Mouse (Mus musculus): Measurements from ENCODE around the gene Cttn. TPM values are rescaled to one million over a fixed set of nuclear protein-coding genes. Genes with fewer than 3 reads are reported as not detected.

Gene Cttn
- polyA plus RNA-seq (2015; fragmentation: Nextera tagmentation; extraction: Ambion mirVana), result 164 and 169 TPM in 2 replicates

DNA sequence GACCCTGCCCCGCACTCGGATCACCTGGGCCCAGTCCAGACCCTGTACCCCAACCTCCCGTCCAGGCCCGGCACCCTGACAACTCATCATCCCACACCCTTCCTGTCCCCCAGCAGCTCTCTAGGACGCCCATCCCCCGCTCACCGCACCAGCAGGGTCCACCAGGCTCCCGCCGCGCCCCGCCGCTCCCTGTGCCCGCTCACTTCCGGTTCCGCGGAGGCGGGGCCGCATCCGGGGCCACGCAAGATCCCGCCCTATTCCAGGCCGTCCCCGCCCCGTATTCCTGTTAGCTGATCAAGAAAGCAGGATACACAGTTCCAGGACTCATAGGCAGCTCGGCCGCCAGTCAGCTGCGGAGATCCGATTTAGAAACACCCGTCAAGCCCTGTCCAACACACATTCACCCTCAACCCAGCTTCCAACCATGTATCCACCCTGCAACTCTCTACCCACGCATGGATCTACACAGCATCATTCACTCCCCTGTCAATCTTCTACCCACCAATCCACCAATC, at the start of gene Cttn:
TSS of gene Cttn (minus strand) at position 465 of the 515 bp plus-strand sequence.
- Histone ChIP-seq H3K9me3 (no peaks in the 10 kb centered on the region), H3K4me2 (peak within 1 kb of the TSS; percentile 71), H3K4me1 (peaks cover 19% of the 10 kb centered on the region), H3K36me3 (peaks cover 2% of the 10 kb centered on the region; the same call in 1 of the 2 replicates), H3K27ac (peak within 1 kb of the TSS; percentile 91), H3K4me3 (replicated peaks) (peak within 1 kb of the TSS; percentile 95), H3K27me3 (replicated peaks) (no peaks in the 10 kb centered on the region), H3K9ac (peak within 1 kb of the TSS; percentile 96)
- WGBS, result 2% methylated on average over 30 of the region's 30 CpGs
- ATAC-seq (ENCODE audit: insufficient read depth, low FRiP score, low read depth), result peak; percentile 93

DNA sequence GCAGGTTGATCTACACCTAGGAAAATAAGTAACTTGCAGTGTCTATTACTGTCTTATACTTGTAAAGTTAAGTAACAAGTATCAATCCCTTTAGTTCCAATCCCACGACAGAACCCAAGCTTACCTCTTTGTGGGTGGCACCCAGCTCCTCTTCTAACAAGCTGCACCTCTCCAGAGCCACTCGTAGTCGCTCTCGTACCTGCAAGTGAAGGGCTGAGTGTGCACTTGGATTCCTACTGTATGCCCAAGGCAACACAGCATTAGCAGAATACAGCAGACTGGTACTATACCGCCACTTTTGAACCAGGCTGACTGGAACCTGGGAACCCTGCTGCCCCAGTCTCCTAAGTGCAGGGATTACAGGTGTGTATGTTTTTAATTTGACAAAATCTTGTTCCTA, 49.0 kb upstream of the Cttn start:
- ATAC-seq (ENCODE audit: insufficient read depth, low FRiP score, low read depth), result no peak
- no peaks in the 10 kb centered on the region for H3K9me3 ChIP-seq
- no peak overlapping the region for H3K9ac ChIP-seq
- no peaks in the 10 kb centered on the region for H3K27me3 ChIP-seq (replicated peaks)
- H3K36me3 ChIP-seq, result peaks cover 23% of the 10 kb centered on the region
- no peak overlapping the region for H3K27ac ChIP-seq
- no peak overlapping the region for H3K4me3 ChIP-seq (replicated peaks)
- WGBS, result 91% methylated on average over 5 of the region's 5 CpGs
- H3K4me1 ChIP-seq, result no peaks in the 10 kb centered on the region
- no peak overlapping the region for H3K4me2 ChIP-seq

DNA sequence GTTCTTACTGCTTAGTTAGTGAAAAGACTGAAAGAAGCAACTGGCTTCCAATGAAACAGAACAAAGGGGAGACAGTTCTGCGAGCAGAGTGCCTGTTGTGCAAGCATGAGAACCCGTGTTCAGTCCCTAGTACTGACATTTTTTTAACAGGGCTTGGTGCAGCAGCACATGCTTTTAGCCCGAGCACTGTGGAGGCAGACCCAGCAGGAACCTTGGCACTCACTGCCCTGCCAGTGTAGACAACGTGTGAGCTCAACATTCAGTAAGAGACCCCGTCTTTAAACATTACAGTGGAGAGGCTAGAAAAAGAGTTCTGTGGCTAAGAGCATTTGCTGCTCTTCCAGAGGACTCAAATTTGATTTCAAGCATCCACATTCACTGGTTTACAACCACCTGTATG, 45.9 kb upstream of the Cttn start:
- Histone ChIP-seq H3K36me3 (peaks cover 48% of the 10 kb centered on the region), H3K4me2 (no peak overlapping the region)
- 81% methylated on average over 5 of the region's 5 CpGs for WGBS

DNA sequence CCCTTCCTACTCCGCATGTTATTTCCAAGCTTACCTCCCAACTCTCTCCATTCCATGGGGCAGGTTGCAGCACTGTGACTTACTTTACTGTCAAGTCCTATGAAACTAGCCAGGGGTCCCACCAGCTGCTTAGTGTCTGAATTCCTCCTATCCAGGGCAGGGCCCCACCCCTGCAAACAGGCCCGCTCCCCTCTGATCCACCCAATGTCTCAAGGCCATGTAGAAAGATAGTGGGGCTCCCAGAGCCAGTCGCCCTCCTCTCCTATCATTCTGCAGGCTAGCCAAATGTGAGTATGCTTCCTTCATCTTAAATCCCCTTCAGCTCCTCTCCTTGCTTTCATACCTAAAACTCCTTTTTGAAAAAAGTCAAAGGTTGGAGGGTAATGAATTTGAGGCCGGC, 38.3 kb upstream of the Cttn start:
- no peaks in the 10 kb centered on the region for H3K4me1 ChIP-seq
- H3K27ac ChIP-seq, result no peak overlapping the region
- H3K4me3 ChIP-seq (replicated peaks), result no peak overlapping the region
- H3K27me3 ChIP-seq (replicated peaks), result no peaks in the 10 kb centered on the region
- H3K9me3 ChIP-seq, result no peaks in the 10 kb centered on the region
- H3K4me2 ChIP-seq, result no peak overlapping the region
- H3K9ac ChIP-seq, result no peak overlapping the region
- H3K36me3 ChIP-seq, result peaks cover 57% of the 10 kb centered on the region
- 89% methylated on average over 4 of the region's 4 CpGs for WGBS
- no peak for ATAC-seq (ENCODE audit: insufficient read depth, low FRiP score, low read depth)

More for the DNA sequence above, 45.9 kb upstream of the Cttn start:
- no peak overlapping the region for H3K9ac ChIP-seq
- no peak overlapping the region for H3K4me3 ChIP-seq (replicated peaks)
- H3K4me1 ChIP-seq, result no peaks in the 10 kb centered on the region
- H3K27me3 ChIP-seq (replicated peaks), result no peaks in the 10 kb centered on the region
- ATAC-seq (ENCODE audit: insufficient read depth, low FRiP score, low read depth), result no peak
- no peak overlapping the region for H3K27ac ChIP-seq
- no peaks in the 10 kb centered on the region for H3K9me3 ChIP-seq

DNA sequence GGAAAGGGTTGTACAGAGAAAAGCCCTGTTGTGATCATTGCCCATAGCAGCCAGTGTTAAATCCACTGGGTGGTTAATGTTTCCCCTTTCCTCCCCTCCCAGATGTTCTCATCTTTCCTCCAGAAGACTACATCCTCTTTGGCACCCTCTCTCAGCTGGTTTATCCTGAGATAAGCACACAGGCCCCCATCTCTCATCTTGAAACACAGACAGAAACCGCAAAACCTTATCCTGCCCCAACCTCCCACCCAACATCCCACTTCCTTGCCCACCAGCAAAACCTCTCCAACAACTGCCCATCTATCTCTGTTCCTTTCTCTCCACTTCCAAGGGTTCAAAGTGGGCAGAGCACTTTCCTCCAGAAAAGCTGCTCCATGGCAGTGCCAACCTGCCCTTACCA, 36.0 kb upstream of the Cttn start:
- no peak overlapping the region for H3K27ac ChIP-seq
- no peak overlapping the region for H3K9ac ChIP-seq
- H3K9me3 ChIP-seq, result no peaks in the 10 kb centered on the region
- 85% methylated on average over 1 of the region's 1 CpGs for WGBS
- H3K36me3 ChIP-seq, result peaks cover 43% of the 10 kb centered on the region
- no peak overlapping the region for H3K4me3 ChIP-seq (replicated peaks)
- ATAC-seq (ENCODE audit: insufficient read depth, low FRiP score, low read depth), result no peak
- no peaks in the 10 kb centered on the region for H3K4me1 ChIP-seq
- H3K27me3 ChIP-seq (replicated peaks), result no peaks in the 10 kb centered on the region
- H3K4me2 ChIP-seq, result no peak overlapping the region

DNA sequence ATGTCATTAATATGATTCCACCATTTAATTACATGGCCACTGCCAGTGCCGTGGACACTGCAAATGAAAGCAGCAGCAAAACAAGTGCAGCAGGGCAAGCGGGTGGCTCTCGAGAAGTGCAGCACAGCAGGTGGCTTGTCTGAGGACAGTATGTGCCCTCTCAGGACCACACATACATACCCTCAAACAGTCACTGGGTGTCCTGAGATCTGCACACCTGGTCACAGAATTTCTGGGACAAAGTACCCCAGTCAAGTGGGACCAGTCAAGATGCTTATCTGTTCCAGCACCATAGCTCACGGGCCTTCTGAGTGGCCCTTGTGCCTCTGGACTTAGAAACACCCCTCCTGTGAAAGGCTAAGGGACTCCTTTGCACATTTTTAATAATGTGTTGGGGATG, 33.1 kb upstream of the Cttn start:
- Histone ChIP-seq H3K4me3 (replicated peaks) (no peak overlapping the region), H3K27me3 (replicated peaks) (no peaks in the 10 kb centered on the region), H3K27ac (no peak overlapping the region), H3K9me3 (no peaks in the 10 kb centered on the region), H3K36me3 (peaks cover 30% of the 10 kb centered on the region), H3K4me2 (no peak overlapping the region), H3K4me1 (no peaks in the 10 kb centered on the region), H3K9ac (no peak overlapping the region)
- WGBS, result 85% methylated on average over 4 of the region's 4 CpGs
- no peak for ATAC-seq (ENCODE audit: insufficient read depth, low FRiP score, low read depth)

DNA sequence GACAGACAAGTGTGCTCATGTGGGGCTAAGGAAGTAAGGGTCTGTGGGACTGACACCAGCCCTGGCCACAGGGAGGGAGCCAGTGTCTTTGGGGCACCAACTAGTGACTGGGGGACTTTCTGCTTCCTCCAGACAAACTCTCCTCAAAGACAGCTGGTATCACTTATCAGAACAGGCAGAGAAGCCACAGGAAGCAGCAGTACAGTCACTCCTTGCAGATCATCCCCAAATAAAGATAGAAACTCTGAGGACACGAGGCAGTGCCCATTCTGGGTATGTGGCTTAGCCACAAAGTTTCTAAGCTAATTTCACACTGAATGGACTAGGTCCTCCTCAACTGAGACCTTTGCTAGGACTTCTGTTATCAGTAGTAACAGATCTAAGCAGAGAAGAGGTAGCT, 22.1 kb upstream of the Cttn start:
- no peak overlapping the region for H3K27ac ChIP-seq

DNA sequence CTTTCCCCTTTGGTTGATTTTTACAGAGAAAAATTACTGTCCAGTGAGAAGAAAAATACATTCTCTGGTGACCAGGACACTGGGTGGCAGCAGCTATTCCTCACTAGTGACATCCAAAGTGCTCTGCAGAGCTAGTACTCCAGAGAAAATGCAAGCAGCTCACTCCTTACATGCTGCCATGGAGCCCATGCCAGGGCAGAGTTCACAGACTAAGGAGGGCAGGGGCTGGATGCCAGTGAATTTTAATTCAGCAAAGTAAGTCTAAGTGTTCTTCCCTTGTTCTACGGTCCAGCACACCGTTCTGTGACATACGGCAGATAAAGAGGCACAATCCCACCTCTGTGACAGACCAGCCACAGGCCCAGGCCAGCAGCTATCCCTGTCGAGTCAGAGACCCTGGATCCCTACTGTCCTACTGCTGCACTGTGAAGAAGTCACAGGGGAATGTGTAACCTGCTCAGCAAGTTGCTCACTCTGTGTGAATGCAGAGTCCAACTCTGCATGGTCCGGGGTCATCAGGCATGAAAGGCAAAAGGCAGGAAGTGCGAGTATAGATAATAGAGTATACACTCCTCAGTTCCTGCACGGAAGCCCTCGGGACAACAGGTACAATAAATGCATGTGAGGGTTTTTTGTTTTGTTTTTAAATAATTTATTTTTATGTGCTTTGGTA, 19.5 kb upstream of the Cttn start:
- H3K4me2 ChIP-seq, result no peak overlapping the region
- no peak for ATAC-seq (ENCODE audit: insufficient read depth, low FRiP score, low read depth)
- H3K36me3 ChIP-seq, result peaks cover 41% of the 10 kb centered on the region
- 85% methylated on average over 8 of the region's 8 CpGs for WGBS
- no peaks in the 10 kb centered on the region for H3K9me3 ChIP-seq
- H3K4me3 ChIP-seq (replicated peaks), result no peak overlapping the region
- no peak overlapping the region for H3K27ac ChIP-seq
- no peaks in the 10 kb centered on the region for H3K27me3 ChIP-seq (replicated peaks)
- no peak overlapping the region for H3K9ac ChIP-seq
- H3K4me1 ChIP-seq, result no peaks in the 10 kb centered on the region

More for the DNA sequence above, 22.1 kb upstream of the Cttn start:
- Histone ChIP-seq H3K36me3 (peaks cover 54% of the 10 kb centered on the region), H3K27me3 (replicated peaks) (no peaks in the 10 kb centered on the region), H3K4me1 (no peaks in the 10 kb centered on the region), H3K4me3 (replicated peaks) (no peak overlapping the region), H3K9me3 (no peaks in the 10 kb centered on the region), H3K4me2 (no peak overlapping the region), H3K9ac (no peak overlapping the region)
- WGBS, result 67% methylated on average over 1 of the region's 1 CpGs
- ATAC-seq (ENCODE audit: insufficient read depth, low FRiP score, low read depth), result no peak

DNA sequence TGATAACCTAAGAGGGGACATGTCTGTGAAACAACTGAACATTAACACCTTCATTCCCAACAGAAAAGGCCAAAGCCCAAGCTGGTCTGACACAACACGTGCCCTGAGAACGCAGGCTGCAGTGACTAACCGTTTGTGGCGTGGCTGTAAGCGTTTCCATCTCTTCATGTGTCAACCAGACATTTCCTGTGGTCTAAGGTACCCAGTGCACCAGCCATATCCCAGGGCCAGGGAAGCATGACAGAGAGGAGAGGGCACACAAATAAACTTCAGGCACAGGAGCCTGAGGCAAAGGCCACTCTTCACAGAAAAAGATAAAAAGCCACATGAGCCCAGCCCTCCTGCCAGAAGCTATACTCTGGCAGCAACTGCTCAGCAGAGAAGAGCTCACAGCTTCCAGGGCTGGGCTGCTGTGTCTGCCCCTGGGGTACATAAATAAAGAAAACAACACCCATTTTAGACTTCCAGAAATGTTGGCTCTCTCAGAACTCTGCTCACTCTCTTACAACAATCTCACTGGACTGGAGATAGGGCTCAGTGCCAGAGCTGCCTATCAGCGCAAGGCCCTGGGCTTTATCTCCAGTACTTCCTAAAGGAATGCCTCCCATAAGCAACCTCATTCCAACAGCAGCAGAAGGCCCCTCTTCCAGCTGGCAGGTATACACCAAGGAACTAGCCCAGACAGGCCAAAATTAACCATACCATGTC, 18.4 kb upstream of the Cttn start:
- no peak overlapping the region for H3K27ac ChIP-seq
- H3K4me1 ChIP-seq, result no peaks in the 10 kb centered on the region

DNA sequence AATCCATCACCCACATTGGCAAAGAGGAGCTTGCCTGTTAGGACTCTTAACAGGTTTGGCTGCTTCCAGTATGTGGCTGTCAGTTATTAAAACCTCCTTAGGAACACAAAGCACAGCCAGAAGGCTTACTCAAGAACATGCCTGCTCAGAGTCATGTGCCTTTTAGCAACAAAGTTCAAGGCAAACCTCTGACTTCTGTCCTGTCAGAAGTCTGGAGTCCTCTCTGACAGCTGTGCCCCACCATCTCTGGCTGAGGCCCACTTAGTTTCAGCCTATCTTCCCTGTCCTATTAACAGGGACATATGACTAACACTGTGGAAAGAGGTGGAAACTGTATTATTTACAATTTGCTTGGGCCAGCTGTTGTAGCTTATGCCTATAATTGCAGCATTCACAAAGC, 9.5 kb upstream of the Cttn start:
- no peak for ATAC-seq (ENCODE audit: insufficient read depth, low FRiP score, low read depth)
- H3K9me3 ChIP-seq, result no peaks in the 10 kb centered on the region
- H3K36me3 ChIP-seq, result peaks cover 59% of the 10 kb centered on the region
- H3K9ac ChIP-seq, result no peak overlapping the region
- H3K4me2 ChIP-seq, result no peak overlapping the region
- H3K4me1 ChIP-seq, result no peaks in the 10 kb centered on the region
- H3K27me3 ChIP-seq (replicated peaks), result no peaks in the 10 kb centered on the region
- H3K4me3 ChIP-seq (replicated peaks), result no peak overlapping the region
- H3K27ac ChIP-seq, result no peak overlapping the region

More for the DNA sequence above, 18.4 kb upstream of the Cttn start:
- Histone ChIP-seq H3K27me3 (replicated peaks) (no peaks in the 10 kb centered on the region), H3K36me3 (peaks cover 47% of the 10 kb centered on the region), H3K4me3 (replicated peaks) (no peak overlapping the region), H3K9me3 (no peaks in the 10 kb centered on the region), H3K4me2 (no peak overlapping the region), H3K9ac (no peak overlapping the region)
- peak; percentile 56 for ATAC-seq (ENCODE audit: insufficient read depth, low FRiP score, low read depth)
- WGBS, result 79% methylated on average over 6 of the region's 6 CpGs

DNA sequence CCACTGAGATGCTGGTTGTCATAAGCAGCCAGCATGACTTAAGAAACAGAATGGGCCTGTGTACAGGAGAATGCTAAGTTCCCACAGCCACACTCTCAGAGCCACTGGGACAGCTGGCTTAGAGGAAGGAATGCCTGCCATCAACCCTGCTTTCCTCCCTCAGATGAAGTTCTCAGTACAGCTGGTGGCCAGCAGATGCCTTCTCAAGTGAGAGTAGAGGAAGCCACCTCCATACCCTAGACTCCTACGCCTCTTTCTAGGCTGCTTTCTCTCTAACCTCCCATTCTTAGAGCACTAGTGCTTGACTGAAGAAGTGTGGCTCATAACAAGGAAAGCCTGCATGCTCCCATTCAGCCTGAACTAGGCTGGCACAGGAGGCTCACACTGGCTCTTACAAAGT, 8.8 kb upstream of the Cttn start:
- no peak for ATAC-seq (ENCODE audit: insufficient read depth, low FRiP score, low read depth)
- Histone ChIP-seq H3K4me1 (no peaks in the 10 kb centered on the region), H3K4me2 (no peak overlapping the region), H3K36me3 (peaks cover 55% of the 10 kb centered on the region), H3K27me3 (replicated peaks) (no peaks in the 10 kb centered on the region), H3K9ac (no peak overlapping the region), H3K4me3 (replicated peaks) (no peak overlapping the region), H3K27ac (no peak overlapping the region), H3K9me3 (no peaks in the 10 kb centered on the region)
- WGBS, result 97% methylated on average over 1 of the region's 1 CpGs

DNA sequence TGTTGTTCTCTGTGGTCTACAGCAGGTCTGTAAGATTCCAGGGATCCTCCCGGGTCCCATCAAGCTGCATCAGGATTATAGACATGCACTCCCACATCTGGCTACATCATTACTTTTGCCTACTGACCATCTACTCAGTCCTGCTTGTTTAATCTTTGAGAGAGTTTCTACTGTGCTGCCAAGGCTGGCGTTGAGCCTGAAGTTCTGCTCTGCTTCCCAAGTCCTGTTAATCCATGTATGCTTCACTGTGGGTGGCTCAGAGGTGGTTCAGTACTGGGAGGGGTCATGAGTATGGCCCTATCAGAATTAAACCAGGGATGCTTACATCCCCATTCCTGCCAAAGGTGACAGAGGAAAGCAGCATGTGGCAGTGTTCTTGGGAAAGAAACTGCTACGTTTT, 4.9 kb upstream of the Cttn start:
- no peaks in the 10 kb centered on the region for H3K9me3 ChIP-seq
- no peak overlapping the region for H3K9ac ChIP-seq
- no peak overlapping the region for H3K4me3 ChIP-seq (replicated peaks)
- no peak overlapping the region for H3K27ac ChIP-seq
- WGBS, result 83% methylated on average over 3 of the region's 3 CpGs
- H3K36me3 ChIP-seq, result peaks cover 24% of the 10 kb centered on the region
- no peak for ATAC-seq (ENCODE audit: insufficient read depth, low FRiP score, low read depth)
- no peak overlapping the region for H3K4me2 ChIP-seq
- no peaks in the 10 kb centered on the region for H3K27me3 ChIP-seq (replicated peaks)
- H3K4me1 ChIP-seq, result no peaks in the 10 kb centered on the region

Data from stomach, embryonic 15.5 days (tissue).